Mouse (Mus musculus) testis, adult 2 months (tissue): Measurements from ENCODE around the gene Slamf1. TPM values are rescaled to one million over a fixed set of nuclear protein-coding genes. Genes with fewer than 3 reads are reported as not detected.

ENCODE experiments used
- H3K27ac ChIP-seq: fragments of 200-500 bp; 2 replicates; pipeline ENCODE4 v1.5.1; 2012; ENCODE audit warnings: low read depth, low read length; ENCODE audit not compliant: control insufficient read depth, insufficient read depth
- H3K27me3 ChIP-seq: fragments of 200-500 bp; 2 replicates; pipeline ENCODE4 v1.6.1; 2012; ENCODE audit warnings: mild to moderate bottlenecking, low read length, moderate library complexity; ENCODE audit not compliant: control insufficient read depth, insufficient read depth
- H3K36me3 ChIP-seq: fragments of 200-500 bp; 2 replicates; pipeline ENCODE4 v1.6.1; 2012; ENCODE audit warnings: mild to moderate bottlenecking, low read length; ENCODE audit not compliant: control insufficient read depth, insufficient read depth
- H3K4me1 ChIP-seq: fragments of 200-500 bp; 2 replicates; pipeline ENCODE4 v1.6.1; 2012; ENCODE audit warnings: low read length; ENCODE audit not compliant: control insufficient read depth, insufficient read depth
- H3K4me3 ChIP-seq: fragments of 200-500 bp; 2 replicates; pipeline ENCODE4 v1.5.1; 2012; ENCODE audit warnings: low read depth, mild to moderate bottlenecking, low read length, moderate library complexity, mixed read lengths; ENCODE audit not compliant: control insufficient read depth
- CTCF ChIP-seq: fragments of 200-500 bp; IDR thresholded peaks from 2 replicates; pipeline ENCODE4 v1.5.1; 2012; ENCODE audit warnings: low read depth, mild to moderate bottlenecking, inconsistent platforms, low read length, moderate library complexity; ENCODE audit not compliant: control insufficient read depth, insufficient read depth, insufficient replicate concordance
- POLR2A ChIP-seq: fragments of 200-500 bp; IDR thresholded peaks from 2 replicates; pipeline ENCODE4 v1.6.1; 2012; ENCODE audit warnings: low read depth, mild to moderate bottlenecking, inconsistent platforms, low read length, moderate library complexity; ENCODE audit not compliant: control insufficient read depth
- polyA plus RNA-seq: library from polyadenylated mRNA; depleted of rRNA; stranded (reverse); fragments of >200 nt; gene quantifications from 2 replicates; pipeline ENCODE4 v1.2.3, GENCODE M21; 2012; rRNA removed

Gene Slamf1
- polyA plus RNA-seq, result 0.46 and 0.62 TPM in 2 replicates

GRCm38 (mm10) chr1:171766898-171767297, at the start of gene Slamf1:
Gene Slamf1 (plus strand): TSS chr1:171767127.
- Histone ChIP-seq H3K36me3 (no peaks in the 10 kb centered on the region), H3K27ac (no peak within 1 kb of the TSS), H3K27me3 (no peaks in the 10 kb centered on the region), H3K4me1 (no peaks in the 10 kb centered on the region), H3K4me3 (no peak within 1 kb of the TSS)
- TF ChIP-seq CTCF (no peak), POLR2A (no peak)

- Histone ChIP-seq H3K27ac (no peak overlapping the region), H3K4me3 (no peak overlapping the region), H3K4me1 (no peaks in the 10 kb centered on the region), H3K27me3 (no peaks in the 10 kb centered on the region), H3K36me3 (no peaks in the 10 kb centered on the region)
- TF ChIP-seq POLR2A (no peak), CTCF (no peak)
These were observed 35.7 kb upstream of the Slamf1 start for GRCm38 (mm10) chr1:171731195-171731594.

- Histone ChIP-seq H3K27me3 (no peaks in the 10 kb centered on the region), H3K4me1 (no peaks in the 10 kb centered on the region), H3K36me3 (no peaks in the 10 kb centered on the region), H3K27ac (no peak overlapping the region), H3K4me3 (no peak overlapping the region)
- TF ChIP-seq POLR2A, result no peak
- no peak for TF ChIP-seq CTCF
These were observed 32.0 kb upstream of the Slamf1 start for GRCm38 (mm10) chr1:171734898-171735297.

GRCm38 (mm10) chr1:171748127-171748969, 18.6 kb upstream of the Slamf1 start:
- no peaks in the 10 kb centered on the region for H3K27me3 ChIP-seq
- H3K4me1 ChIP-seq, result no peaks in the 10 kb centered on the region
- no peak overlapping the region for H3K27ac ChIP-seq
- TF ChIP-seq POLR2A, result no peak
- no peaks in the 10 kb centered on the region for H3K36me3 ChIP-seq
- H3K4me3 ChIP-seq, result no peak overlapping the region

GRCm38 (mm10) chr1:171761853-171762448, 5.0 kb upstream of the Slamf1 start:
- Histone ChIP-seq H3K4me1 (peaks cover 10% of the 10 kb centered on the region), H3K27me3 (no peaks in the 10 kb centered on the region), H3K4me3 (no peak overlapping the region), H3K27ac (no peak overlapping the region), H3K36me3 (no peaks in the 10 kb centered on the region)
- TF ChIP-seq POLR2A (no peak), CTCF (no peak)

GRCm38 (mm10) chr1:171770996-171771395, 4.1 kb downstream of the Slamf1 start:
- TF ChIP-seq CTCF, result no peak
- no peak for TF ChIP-seq POLR2A
- Histone ChIP-seq H3K36me3 (no peaks in the 10 kb centered on the region), H3K4me3 (no peak overlapping the region), H3K27ac (no peak overlapping the region), H3K4me1 (no peaks in the 10 kb centered on the region), H3K27me3 (no peaks in the 10 kb centered on the region)

- Histone ChIP-seq H3K27ac (no peak overlapping the region), H3K4me1 (no peaks in the 10 kb centered on the region), H3K36me3 (no peaks in the 10 kb centered on the region), H3K27me3 (no peaks in the 10 kb centered on the region), H3K4me3 (no peak overlapping the region)
- TF ChIP-seq CTCF, result no peak
- TF ChIP-seq POLR2A, result no peak
These were observed 5.3 kb downstream of the Slamf1 start for GRCm38 (mm10) chr1:171772121-171772735.
